Mouse (Mus musculus): Measurements from ENCODE around the gene Ldlrap1.
"Not testable (repeated sequence)": the region's sequence is repeated elsewhere in the genome, so short reads cannot be mapped to it uniquely, and the experiment has no call there.

- not testable (repeated sequence) for TF ChIP-seq POLR2A (IDR thresholded peaks at IDR 0.05; ENCODE audit: control insufficient read depth, low read depth, low read length); CTCF (IDR thresholded peaks at IDR 0.05; ENCODE audit: control insufficient read depth, insufficient read depth, insufficient replicate concordance, low read depth, low read length)
Measured at GRCm38 (mm10) chr4:134794959-134795358, 27.1 kb upstream of the Ldlrap1 start.

All from testis, adult 2 months (tissue).